Mouse (Mus musculus) adrenal gland, postnatal 14 days (tissue): ENCODE measurements around the gene Gm609. TPM values are rescaled to one million over a fixed set of nuclear protein-coding genes. Genes with fewer than 3 reads are reported as not detected.

Experiments used
- total RNA-seq: library from RNA; stranded (reverse); gene quantifications from 2 replicates; pipeline ENCODE4 v1.2.3, GENCODE M21; 2021

Gm609 gene
- total RNA-seq, 1 experiment from 2014 or later: 0.19 TPM

Other genes with a start within 250 kb of the Gm609 start
- 59.7 and 90.5 TPM in 2 replicates for gene Cd200, start 83.9 kb downstream of the Gm609 start, total RNA-seq
- not detected in 2 replicates for gene Gm17783, start 39.1 kb upstream of the Gm609 start, total RNA-seq
- not detected in 2 replicates for gene Slc9c1, start 42.3 kb upstream of the Gm609 start, total RNA-seq
- gene Gcsam, start 117.4 kb upstream of the Gm609 start, total RNA-seq: 0.34 TPM in 1 of 2 replicates, not detected in the other
- gene BC016579, start 161.1 kb upstream of the Gm609 start, total RNA-seq: 0.15 TPM in 1 of 2 replicates, not detected in the other
- gene Tmprss7, start 200.7 kb upstream of the Gm609 start, total RNA-seq: 0.19 and 1.2 TPM in 2 replicates
- 4.1 and 7.3 TPM in 2 replicates for gene Tagln3, start 231.6 kb upstream of the Gm609 start, total RNA-seq
- gene Abhd10, start 250.0 kb upstream of the Gm609 start, total RNA-seq: 25.0 and 25.9 TPM in 2 replicates